Mouse (Mus musculus) liver, embryonic 11.5 days (tissue): ENCODE measurements around the gene Cfap97. TPM values are rescaled to one million over a fixed set of nuclear protein-coding genes. Genes with fewer than 3 reads are reported as not detected.

ENCODE experiments used
- ATAC-seq: fragments of 200-750 bp; cut with Nextera tagmentation; replicated peaks from 2 replicates; pipeline ENCODE4 v1.8.0; 2017; ENCODE audit warnings: moderate number of reproducible peaks, mild to moderate bottlenecking, moderate TSS enrichment, moderate library complexity; ENCODE audit not compliant: low FRiP score
- DNase-seq: peaks from one replicate; pipeline ENCODE4 v3.0.0-alpha.2; 2017; ENCODE audit warnings: low spot score
- H3K27ac ChIP-seq: fragments of 300-500 bp; sonication (generic); 2 replicates; pipeline ENCODE4 v1.5.1; 2014; ENCODE audit warnings: mild to moderate bottlenecking, low read depth, low read length, control low read depth
- H3K27me3 ChIP-seq: fragments of 300-500 bp; sonication (generic); replicated peaks from 2 replicates; pipeline ENCODE4 v1.6.1; 2014; ENCODE audit warnings: low read length, mixed read lengths; ENCODE audit not compliant: control insufficient read depth, insufficient read depth
- H3K36me3 ChIP-seq: fragments of 300-500 bp; sonication (generic); 2 replicates; pipeline ENCODE4 v1.6.1; 2014; ENCODE audit warnings: mild to moderate bottlenecking, low read length, moderate library complexity, mixed read lengths; ENCODE audit not compliant: control insufficient read depth, insufficient read depth
- H3K4me1 ChIP-seq: fragments of 300-500 bp; sonication (generic); replicated peaks from 2 replicates; pipeline ENCODE4 v1.6.1; 2014; ENCODE audit warnings: low read length, mixed read lengths; ENCODE audit not compliant: control insufficient read depth, insufficient read depth
- H3K4me2 ChIP-seq: fragments of 300-500 bp; sonication (generic); 2 replicates; pipeline ENCODE4 v1.6.1; 2014; ENCODE audit warnings: mild to moderate bottlenecking, control low read depth, moderate library complexity
- H3K4me3 ChIP-seq: fragments of 300-500 bp; sonication (generic); 2 replicates; pipeline ENCODE4 v1.5.1; 2014; ENCODE audit warnings: low read depth, low read length, control low read depth
- H3K9ac ChIP-seq: fragments of 300-500 bp; sonication (generic); 2 replicates; pipeline ENCODE4 v1.6.1; 2014; ENCODE audit warnings: low read depth, low read length, control low read depth
- H3K9me3 ChIP-seq: fragments of 300-500 bp; sonication (generic); 2 replicates; pipeline ENCODE4 v1.6.1; 2016; ENCODE audit warnings: low read length, inconsistent platforms, mixed read lengths; ENCODE audit not compliant: control insufficient read depth
- WGBS: fragments of 180-500 bp; shearing (Covaris S2); extraction: QIAGEN DNeasy Blood & Tissue Kit; methylation state at CpG from one replicate; pipeline ENCODE4 v1.1.7; 2014; 5-methylcytosine and 5-hydroxymethylcytosine counted together
- polyA plus RNA-seq: library from polyadenylated mRNA; unstranded; fragments of >200 nt; fragmentation: Nextera tagmentation; extraction: Ambion mirVana; gene quantifications from 2 replicates; pipeline ENCODE4 v1.2.1, GENCODE M21; 2014

Gene Cfap97
- polyA plus RNA-seq, 1 experiment from 2014 or later: 16.2 TPM

DNA sequence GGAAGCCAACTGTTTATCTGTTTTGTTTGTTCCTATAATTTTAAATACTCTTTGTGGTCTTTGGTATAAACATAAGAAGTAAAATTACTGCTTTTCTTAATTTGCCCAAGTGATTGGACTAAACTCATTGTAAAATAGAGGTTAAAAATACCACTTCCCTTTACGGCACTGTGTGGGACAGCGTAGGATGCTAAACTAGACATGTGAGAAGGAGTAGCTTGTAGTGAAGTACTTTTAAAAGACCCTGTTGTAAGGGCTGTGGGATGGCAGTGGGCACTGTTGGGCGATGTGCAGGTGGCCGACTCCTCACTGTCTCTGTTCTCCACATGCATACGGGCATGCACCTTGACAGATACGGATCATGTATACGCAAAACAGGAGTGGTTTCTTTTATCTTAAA is 28.6 kb downstream of the Cfap97 start:
- no peak overlapping the region for H3K27ac ChIP-seq
- no peaks in the 10 kb centered on the region for H3K4me1 ChIP-seq

DNA sequence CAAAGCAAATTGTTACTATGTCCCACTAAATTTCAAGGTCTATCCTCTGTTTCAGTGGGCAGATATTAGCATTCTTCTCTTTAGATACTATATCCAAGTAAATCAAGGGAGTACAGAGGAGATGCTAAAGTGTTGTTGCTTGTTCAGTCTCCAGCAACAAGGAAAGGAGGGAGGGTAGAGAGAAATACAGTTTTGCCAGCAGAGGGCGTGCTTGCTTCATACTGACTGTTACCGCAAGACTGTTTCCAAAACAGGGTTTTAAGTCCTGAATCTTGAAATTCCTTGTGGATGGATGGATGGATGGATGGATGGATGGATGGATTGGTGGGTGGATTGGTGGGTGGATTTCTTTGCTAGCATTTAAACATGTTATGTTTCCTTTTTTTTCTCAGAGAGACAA is 33.8 kb downstream of the Cfap97 start:
- no peak overlapping the region for H3K4me2 ChIP-seq

More for the DNA sequence above, 28.6 kb downstream of the Cfap97 start:
- no peak overlapping the region for H3K4me2 ChIP-seq
- H3K9me3 ChIP-seq: no peaks in the 10 kb centered on the region
- ATAC-seq: no peak
- 0 out of 2 replicates have a peak, but pooled peaks cover 4% of the 10 kb centered on the region for H3K36me3 ChIP-seq
- WGBS: 91% methylated on average over 7 of the region's 7 CpGs
- no peak overlapping the region for H3K4me3 ChIP-seq
- DNase-seq: no peak
- H3K9ac ChIP-seq: no peak overlapping the region
- no peaks in the 10 kb centered on the region for H3K27me3 ChIP-seq

DNA sequence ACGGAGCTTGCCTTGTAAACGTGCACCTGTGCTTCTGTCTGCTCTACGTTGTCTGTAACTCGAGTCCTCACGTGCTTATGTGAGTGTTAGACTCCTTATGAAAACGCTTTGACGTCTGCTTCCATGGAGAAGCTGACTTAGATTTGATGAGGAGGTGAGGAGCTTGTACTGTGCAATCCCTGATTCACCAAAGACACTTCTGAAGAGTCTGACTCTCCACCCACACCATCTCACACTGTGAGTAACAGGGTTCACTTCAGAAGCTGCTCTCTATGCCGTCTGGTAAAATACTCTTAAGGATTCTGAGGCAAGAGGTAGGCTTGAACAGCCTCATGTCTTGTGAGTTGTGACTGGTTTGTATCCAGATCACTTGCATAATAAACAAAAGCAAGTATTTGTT is 41.5 kb downstream of the Cfap97 start:
- H3K36me3 ChIP-seq: peaks cover 10% of the 10 kb centered on the region; the same call in 1 of the 2 replicates
- no peak overlapping the region for H3K9ac ChIP-seq
- no peaks in the 10 kb centered on the region for H3K4me1 ChIP-seq
- no peak overlapping the region for H3K4me2 ChIP-seq
- no peaks in the 10 kb centered on the region for H3K9me3 ChIP-seq
- WGBS: 86% methylated on average over 8 of the region's 8 CpGs
- no peak overlapping the region for H3K27ac ChIP-seq
- ATAC-seq (no peak), DNase-seq (no peak)
- H3K4me3 ChIP-seq: no peak overlapping the region
- H3K27me3 ChIP-seq: no peaks in the 10 kb centered on the region

More for the DNA sequence above, 33.8 kb downstream of the Cfap97 start:
- Histone ChIP-seq H3K27ac (no peak overlapping the region), H3K9me3 (no peaks in the 10 kb centered on the region), H3K4me1 (no peaks in the 10 kb centered on the region), H3K9ac (no peak overlapping the region), H3K4me3 (no peak overlapping the region), H3K27me3 (no peaks in the 10 kb centered on the region), H3K36me3 (0 out of 2 replicates have a peak, but pooled peaks cover 2% of the 10 kb centered on the region)
- 7% methylated on average over 2 of the region's 2 CpGs for WGBS
- DNase-seq: no peak
- ATAC-seq: no peak

DNA sequence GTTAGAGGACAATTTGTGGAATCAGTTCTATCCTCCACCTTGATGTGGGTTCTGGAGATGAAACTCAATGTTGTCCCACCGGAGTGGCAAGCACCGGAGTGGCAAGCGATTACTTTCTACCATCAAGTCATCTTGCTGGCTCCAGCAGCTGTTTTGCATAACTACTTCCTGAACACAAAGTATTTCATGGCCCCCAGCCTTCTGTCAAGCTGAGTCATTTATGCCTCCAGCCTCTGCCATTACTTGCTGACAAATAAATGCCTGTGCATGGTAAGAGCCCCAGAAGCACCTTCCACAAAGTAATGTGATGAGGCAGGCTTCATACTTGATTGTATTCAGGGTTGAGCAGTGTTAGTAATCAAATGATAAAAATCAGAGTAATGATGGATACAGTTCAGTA is 45.3 kb downstream of the Cfap97 start:
- no peaks in the 10 kb centered on the region for H3K27me3 ChIP-seq
- no peak overlapping the region for H3K9ac ChIP-seq
- no peak overlapping the region for H3K4me2 ChIP-seq
- H3K4me1 ChIP-seq: no peaks in the 10 kb centered on the region
- no peak overlapping the region for H3K27ac ChIP-seq
- H3K9me3 ChIP-seq: no peaks in the 10 kb centered on the region
- DNase-seq (no peak), ATAC-seq (no peak)
- WGBS: 88% methylated on average over 3 of the region's 3 CpGs
- H3K36me3 ChIP-seq: peaks cover 10% of the 10 kb centered on the region; the same call in 1 of the 2 replicates
- H3K4me3 ChIP-seq: no peak overlapping the region

DNA sequence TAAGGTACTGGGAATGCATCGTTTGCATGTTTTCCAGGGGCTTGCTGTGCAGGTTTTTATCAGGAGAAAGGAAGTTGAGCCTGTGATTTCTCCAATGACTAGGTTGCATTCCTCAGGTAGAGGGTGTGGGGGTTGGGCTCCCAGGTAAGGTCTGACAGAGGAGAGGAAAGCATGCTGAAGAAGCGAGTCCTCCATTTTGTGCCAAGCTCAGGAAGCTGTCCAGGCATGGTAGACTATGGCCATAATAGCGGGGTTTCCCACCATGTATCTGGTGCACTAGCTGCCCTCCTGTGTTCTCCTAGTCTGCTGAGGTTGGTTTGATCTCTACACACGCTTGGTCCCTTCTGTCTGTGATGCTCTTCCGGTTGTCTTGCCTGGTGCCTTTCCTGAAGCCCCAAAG is 46.1 kb downstream of the Cfap97 start:
- Histone ChIP-seq H3K9ac (no peak overlapping the region), H3K27me3 (no peaks in the 10 kb centered on the region), H3K4me2 (no peak overlapping the region), H3K4me1 (no peaks in the 10 kb centered on the region), H3K27ac (no peak overlapping the region), H3K9me3 (no peaks in the 10 kb centered on the region), H3K4me3 (no peak overlapping the region), H3K36me3 (peaks cover 10% of the 10 kb centered on the region; the same call in 1 of the 2 replicates)
- WGBS: 83% methylated on average over 5 of the region's 5 CpGs
- no peak for DNase-seq
- ATAC-seq: no peak

DNA sequence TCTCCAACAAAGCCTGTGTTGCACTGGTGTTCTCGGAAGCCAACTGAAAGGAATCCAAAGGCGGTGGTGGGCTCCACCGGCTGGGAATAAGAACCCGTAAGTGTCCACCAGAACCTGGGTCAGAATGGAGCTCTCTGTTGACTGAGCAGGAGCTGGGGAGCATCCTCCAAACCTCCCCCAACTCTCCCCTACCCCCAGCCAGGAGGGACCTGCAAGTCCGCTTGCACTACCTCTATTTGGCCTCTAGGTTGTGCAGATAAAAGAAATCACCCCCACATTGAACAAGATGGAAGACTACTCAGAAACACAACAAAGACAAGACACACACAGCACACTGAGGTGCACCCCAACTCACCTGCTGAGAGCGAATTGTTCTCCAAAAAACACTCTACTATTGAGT is 50.8 kb downstream of the Cfap97 start:
- 86% methylated on average over 6 of the region's 6 CpGs for WGBS
- no peak for ATAC-seq
- Histone ChIP-seq H3K4me2 (no peak overlapping the region), H3K9me3 (no peaks in the 10 kb centered on the region), H3K9ac (no peak overlapping the region), H3K27me3 (no peaks in the 10 kb centered on the region), H3K4me1 (no peaks in the 10 kb centered on the region), H3K27ac (no peak overlapping the region), H3K36me3 (peaks cover 26% of the 10 kb centered on the region), H3K4me3 (no peak overlapping the region)
- no peak for DNase-seq

DNA sequence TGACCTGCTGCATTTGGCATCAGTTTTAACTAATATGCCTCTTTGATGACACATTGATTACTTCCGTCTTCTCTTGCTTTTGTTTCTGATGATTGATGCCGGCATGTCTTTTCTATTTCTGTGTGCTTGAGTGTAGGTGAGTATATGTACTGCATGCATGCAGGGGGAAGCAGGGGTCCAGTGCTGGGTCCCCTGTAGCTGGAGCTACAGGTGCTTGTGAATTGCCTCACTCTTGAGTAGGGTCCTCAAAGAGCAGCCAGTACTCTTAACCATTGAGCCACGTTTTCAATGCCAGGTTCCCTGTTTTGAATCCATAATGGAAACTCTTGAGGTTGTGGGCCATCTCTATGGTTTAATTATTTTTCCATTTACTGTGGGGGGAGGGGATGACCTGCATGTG is 52.7 kb downstream of the Cfap97 start:
- peaks cover 3% of the 10 kb centered on the region; the same call in 1 of the 2 replicates for H3K4me1 ChIP-seq
- WGBS: 83% methylated on average over 3 of the region's 3 CpGs
- no peak overlapping the region for H3K27ac ChIP-seq
- ATAC-seq: no peak
- H3K4me3 ChIP-seq: no peak overlapping the region
- H3K9ac ChIP-seq: no peak overlapping the region
- DNase-seq: no peak
- no peaks in the 10 kb centered on the region for H3K9me3 ChIP-seq
- no peaks in the 10 kb centered on the region for H3K27me3 ChIP-seq
- H3K4me2 ChIP-seq: no peak overlapping the region
- peaks cover 35% of the 10 kb centered on the region for H3K36me3 ChIP-seq

DNA sequence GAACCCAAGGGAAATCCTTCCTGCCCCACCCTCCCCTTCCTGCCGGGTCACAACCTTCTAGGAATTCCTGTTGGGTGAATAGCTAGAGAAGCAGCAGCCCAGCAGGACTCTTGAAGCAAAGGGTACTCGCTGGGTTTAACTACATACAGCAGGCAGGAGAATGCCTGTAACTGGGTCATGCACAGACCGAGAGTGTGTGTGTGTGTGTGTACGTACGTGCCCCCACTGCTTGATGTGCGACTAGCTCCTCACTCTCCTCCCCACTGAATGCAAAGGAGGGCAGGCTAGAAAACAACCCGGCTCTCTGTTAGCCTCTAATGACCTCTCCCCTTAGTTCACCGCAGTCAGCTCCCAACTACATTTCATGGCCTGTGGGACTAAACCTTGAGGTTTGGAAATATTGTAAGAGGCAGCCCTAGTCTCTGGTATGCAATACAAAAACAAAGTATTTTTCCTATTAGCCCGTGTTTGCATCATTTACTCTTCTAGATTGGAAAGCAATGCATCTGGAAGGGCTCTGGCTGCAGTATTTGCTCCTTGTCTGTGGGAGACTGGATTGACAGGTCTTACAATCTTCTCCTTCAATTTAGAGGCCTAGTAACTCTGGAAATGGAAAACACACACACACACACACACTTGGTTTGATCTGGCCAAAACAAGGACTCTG is 53.5 kb downstream of the Cfap97 start:
- no peak overlapping the region for H3K4me2 ChIP-seq
- H3K27ac ChIP-seq: no peak overlapping the region
- 81% methylated on average over 9 of the region's 9 CpGs for WGBS
- H3K4me3 ChIP-seq: no peak overlapping the region
- peaks cover 9% of the 10 kb centered on the region for H3K4me1 ChIP-seq
- no peaks in the 10 kb centered on the region for H3K9me3 ChIP-seq
- DNase-seq (no peak), ATAC-seq (no peak)
- H3K36me3 ChIP-seq: peaks cover 36% of the 10 kb centered on the region
- H3K9ac ChIP-seq: no peak overlapping the region
- H3K27me3 ChIP-seq: no peaks in the 10 kb centered on the region

DNA sequence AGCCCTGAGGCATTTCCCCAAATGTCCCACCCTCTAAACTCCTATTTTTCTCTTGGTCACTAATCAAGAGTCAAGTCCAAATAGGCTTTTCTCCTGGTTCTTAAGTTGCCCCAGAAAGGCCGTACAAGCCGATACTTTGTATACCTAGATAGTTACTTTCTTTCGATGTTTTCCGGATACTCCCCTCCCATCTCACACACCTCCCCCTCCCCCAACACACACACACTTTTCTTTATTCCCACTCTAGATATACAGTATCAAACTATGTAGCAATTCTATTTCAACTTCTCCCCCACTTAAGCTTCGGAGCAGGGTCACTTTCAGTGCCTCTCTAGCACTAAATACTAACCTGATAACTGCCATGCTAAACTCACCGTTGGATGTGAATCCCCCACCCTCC is 54.5 kb downstream of the Cfap97 start:
- WGBS: 91% methylated on average over 6 of the region's 6 CpGs
- Histone ChIP-seq H3K27ac (no peak overlapping the region), H3K9ac (no peak overlapping the region), H3K4me2 (no peak overlapping the region), H3K36me3 (peaks cover 36% of the 10 kb centered on the region), H3K4me3 (no peak overlapping the region), H3K27me3 (no peaks in the 10 kb centered on the region), H3K4me1 (peaks cover 11% of the 10 kb centered on the region), H3K9me3 (no peaks in the 10 kb centered on the region)
- no peak for DNase-seq
- ATAC-seq: no peak
